Mouse (Mus musculus): ENCODE results near the gene Cks1b.

Cks1b gene

DNA sequence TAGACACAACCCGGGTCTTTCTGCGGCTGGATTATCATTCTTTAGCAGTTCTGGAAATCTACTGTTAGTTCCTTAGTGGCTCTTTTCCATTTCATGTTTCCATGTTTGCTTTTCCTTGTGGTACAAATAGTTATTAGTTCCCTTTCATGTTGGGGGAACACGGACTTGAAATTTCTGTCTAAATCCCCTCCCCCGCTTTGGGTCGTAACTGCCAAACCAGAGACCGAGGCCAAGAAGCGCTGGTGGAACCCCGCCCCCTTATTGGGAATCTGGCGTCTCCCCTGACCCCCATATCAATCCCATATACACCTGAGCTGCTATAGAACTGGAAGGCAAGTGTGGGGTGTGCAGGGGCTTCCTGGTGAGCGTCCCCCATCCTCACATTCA, 22.8 kb downstream of the Cks1b start:
- DNase-seq, result peak in 1 of 2 experiments; percentile 23

- peak; percentile 89 to 92 for DNase-seq
Measured at GRCm38 (mm10) chr3:89394894-89395256, 23.3 kb downstream of the Cks1b start.

- peak; percentile 88 to 92 for DNase-seq
Measured at GRCm38 (mm10) chr3:89394006-89394893, 23.9 kb downstream of the Cks1b start, which contains the start of gene Zbtb7b. TSS of gene Zbtb7b (minus strand) at chr3:89394776.

DNA sequence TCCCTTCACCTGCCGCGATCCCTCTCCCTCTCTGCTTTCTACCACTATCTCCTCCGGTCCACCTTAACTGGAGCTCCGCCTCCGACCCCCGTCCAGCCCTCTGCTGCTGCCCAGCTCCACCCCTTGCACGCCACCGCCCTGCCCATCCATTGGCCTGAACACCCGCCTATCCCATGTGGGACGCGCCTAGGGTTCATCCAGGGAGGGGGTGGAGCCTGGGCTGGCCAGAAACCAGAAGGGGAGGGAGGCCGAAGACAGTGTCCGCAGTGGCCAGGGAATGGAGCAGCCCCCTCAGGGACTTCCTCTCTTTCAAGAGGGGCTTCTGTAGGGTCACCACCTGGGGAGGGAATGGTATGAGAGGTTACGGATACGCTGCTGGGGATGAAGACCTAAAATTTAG, 24.6 kb downstream of the Cks1b start:
- peak; percentile 99 for DNase-seq

DNA sequence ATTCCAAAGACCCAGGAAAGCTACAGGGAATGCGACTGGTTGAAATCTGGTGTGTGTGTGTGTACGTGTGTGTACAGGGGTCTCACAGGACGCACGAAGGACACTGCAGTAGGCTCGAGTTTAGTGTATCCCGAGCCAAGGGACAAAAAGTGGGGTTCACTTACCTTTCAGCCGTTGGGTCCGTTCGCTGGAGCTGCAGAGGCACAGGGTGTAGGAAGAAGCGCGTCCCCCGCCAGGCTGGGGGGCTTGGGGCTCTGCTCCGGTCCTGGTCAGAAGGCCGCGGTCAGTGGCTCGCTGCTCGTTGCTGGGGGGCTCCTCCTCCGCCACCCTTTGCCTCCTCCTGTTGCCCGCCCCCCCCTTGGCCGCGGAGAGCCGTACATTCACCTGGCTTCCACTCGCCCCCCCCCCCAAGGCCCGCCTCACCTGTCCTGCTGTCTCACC, 25.3 kb downstream of the Cks1b start:
- peak; percentile 55 to 66 for DNase-seq

- DNase-seq, result peak; percentile 71 to 80
Measured at GRCm38 (mm10) chr3:89391663-89392511, 26.3 kb downstream of the Cks1b start.

DNA sequence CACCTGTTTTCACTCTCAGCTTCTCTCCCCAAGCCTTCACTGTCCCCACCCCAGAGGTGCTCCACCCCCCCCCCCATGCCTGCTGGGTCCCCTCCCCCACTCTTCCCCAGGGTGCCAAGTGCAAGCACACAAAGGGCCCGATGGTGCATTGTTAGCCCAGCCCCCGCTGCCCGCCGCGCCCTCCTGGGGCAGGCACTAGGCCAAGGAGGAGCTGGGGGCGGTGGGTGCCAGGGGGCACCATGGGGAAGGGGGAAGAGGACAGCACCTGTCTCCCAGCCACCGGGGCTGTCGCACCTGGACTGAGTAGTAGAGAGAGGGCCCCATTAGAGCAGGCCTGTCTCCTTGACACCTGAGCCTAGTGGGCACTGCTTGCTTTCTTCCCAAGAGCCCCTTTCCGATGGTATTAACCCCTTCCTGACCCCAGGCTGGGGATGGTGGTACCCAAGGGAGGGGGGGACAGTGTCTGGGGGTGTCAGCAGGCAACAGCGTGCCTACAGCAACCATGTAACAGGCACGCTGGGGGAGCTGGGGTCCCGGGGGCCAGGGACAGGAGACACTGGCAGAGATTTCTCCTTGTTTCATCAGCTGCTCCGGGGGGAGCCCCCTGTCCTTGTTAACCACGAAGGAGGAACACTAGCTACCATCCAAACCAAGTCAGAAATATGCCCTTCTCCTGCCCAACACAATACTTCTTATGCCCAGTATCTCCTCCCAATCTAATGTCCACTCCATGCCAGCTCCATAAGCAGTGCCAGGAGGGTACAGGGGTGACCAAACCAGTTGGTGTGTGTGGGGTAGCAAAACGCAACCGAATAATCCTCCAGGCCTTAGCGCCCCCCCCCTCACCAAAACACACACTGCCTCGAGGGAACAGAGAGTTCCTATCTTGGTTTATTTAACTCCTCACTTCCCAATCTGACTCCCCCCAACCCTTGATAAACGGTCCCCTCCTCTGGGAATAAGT, 27.2 kb downstream of the Cks1b start:
- DNase-seq, result peak; percentile 53 to 62

DNA sequence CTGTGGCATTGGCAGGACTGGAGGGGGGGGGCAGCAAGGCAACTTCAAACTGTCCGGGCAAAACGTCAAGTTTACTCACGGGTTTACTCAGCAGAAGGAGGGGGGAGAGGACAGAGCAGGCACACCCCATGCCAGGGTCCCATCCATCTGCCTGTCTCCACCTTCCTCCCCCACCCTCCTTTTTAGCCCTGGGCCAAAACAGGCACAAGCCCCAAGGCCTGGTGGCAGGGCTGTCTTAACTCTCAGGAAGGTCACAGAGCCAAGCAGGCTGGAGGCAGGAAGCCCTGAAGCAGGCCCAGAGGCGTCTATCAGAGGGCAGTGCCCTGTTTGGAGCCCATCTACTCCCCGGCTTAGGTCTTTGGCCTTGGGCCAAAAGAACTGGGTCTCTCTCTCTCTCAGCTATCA, 28.1 kb downstream of the Cks1b start:
- peak; percentile 31 to 50 for DNase-seq

GRCm38 (mm10) chr3:89388901-89389740, 29.1 kb downstream of the Cks1b start:
- DNase-seq, result peak; percentile 29 to 46

DNA sequence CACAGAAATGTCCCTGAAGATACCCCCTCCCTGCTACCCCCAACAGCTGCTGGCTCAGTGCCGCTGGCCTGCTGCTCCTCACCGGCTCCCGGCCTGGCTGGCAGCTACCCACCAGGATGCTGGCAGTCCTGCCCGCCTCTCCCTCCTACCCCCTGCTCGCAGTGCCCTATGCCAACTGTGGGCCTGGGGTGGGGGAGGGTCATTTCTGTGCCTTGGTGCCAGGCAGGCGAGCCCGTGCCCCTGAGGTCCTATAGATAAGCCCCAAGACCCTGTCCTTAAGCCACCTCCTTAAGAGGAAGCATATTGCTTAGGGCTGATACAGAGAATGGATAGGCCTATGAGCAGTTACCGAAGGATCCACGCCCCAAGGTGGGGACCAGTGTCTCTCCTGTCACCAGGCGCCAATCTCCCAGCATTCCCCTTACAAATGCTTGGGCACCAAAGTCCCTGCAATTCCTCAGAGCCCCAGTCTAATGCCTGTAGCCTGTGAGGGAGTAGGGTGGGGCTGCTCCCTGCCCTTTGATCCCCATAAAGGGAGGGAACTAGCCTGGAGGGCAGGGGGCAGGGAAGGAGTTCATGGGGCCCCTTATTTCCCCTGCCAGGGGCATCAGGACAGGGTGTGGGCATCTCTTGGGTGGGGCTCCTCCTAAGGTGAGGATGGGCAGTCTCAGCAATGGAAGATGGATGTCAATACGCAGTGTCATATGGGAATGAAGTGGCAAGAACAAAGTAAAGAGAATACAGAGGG, 29.9 kb downstream of the Cks1b start:
- peak; percentile 34 to 59 for DNase-seq

DNA sequence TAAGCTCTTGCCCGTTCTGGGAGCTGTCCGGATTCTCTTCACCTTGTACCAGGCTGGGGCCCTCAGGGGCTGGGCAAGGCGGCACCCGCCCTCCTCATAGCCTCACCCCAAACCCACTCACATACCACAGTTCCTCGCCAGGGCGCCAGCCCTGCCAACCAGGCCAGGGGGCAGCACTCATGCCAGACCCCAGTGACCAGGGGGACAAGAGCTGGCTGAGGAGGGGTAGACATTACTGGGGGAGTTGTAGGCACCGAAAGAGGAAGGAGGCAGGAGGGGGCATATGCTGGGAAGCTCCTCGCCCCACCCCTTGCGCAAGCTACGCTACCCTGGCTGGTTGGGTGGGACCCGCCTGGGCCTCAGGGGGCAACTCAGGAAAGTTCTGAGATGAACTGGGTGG, 30.6 kb downstream of the Cks1b start:
- peak; percentile 54 to 56 for DNase-seq

GRCm38 (mm10) chr3:89386438-89387420, 31.5 kb downstream of the Cks1b start:
- DNase-seq, result peak; percentile 24 to 45

DNA sequence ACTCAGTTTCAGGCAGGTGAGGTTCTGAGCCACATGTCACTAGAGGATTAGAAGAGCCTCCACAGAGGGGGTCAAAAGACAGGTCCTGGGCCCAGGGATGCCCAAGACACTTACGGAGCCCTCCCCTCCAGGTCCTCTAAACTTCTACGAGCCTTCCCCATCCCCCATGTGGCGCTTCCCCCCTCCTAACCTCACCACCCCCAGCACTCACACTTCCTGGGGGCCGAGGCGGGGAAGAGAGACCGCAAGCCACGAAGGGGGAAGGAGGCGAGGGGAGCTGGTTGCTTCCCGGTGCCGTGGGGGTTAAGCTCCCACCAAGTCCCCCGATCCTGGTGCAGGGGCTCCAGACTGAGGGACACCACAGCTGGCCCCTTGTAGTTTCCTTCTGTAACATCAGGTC, 32.7 kb downstream of the Cks1b start:
- DNase-seq, result peak in 1 of 2 experiments; percentile 36

- no peak for DNase-seq
Measured at GRCm38 (mm10) chr3:89384331-89385076, 33.7 kb downstream of the Cks1b start.

DNA sequence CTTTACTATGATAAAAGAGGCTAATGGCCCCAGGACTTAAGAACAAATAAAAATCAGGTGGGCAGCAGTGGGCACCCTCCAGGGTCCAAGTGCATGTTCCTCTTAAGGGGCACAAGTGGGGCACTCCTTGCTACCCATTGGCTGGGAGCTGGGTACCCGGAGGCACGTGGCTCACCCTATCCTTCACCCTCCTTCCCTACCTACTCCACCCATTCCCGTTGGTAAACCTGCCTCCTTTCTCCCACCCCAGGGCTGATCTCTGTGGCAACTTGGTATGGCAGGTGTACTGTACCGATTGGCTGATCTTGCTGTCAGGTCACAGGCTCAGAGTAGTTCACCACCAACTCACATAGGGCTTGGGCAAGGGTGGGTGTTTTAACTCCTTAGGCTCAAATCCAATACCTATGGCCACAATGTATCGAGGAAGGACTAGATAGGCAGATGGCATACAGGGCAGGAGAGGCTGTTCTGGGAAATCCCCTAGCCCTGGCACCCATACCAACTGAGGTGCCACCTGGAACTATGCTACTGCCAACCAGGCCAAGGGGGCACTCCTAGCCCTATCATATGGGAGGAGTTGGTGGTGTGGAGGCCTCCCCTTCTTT, 34.4 kb downstream of the Cks1b start:
- no peak for DNase-seq

DNA sequence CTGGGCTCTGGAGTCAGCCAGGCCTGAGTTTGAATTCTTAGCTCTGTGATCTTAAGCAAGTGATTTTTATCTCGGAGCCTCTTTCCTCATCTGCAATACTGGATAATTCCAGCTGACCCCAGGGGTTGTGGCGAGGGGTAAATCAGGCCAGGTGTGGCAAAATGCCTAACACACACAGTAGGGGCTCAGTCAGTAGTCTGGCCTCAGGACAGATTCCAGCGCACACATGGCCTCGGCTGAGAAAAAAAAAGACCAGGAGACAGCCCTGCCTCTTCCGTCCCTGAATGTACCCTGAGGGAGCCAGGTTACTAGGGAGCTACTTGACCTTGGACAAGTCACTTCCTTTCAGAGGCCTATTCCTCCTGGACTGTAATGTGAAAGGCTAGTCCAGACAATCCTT, 35.2 kb downstream of the Cks1b start:
- DNase-seq, result no peak

DNA sequence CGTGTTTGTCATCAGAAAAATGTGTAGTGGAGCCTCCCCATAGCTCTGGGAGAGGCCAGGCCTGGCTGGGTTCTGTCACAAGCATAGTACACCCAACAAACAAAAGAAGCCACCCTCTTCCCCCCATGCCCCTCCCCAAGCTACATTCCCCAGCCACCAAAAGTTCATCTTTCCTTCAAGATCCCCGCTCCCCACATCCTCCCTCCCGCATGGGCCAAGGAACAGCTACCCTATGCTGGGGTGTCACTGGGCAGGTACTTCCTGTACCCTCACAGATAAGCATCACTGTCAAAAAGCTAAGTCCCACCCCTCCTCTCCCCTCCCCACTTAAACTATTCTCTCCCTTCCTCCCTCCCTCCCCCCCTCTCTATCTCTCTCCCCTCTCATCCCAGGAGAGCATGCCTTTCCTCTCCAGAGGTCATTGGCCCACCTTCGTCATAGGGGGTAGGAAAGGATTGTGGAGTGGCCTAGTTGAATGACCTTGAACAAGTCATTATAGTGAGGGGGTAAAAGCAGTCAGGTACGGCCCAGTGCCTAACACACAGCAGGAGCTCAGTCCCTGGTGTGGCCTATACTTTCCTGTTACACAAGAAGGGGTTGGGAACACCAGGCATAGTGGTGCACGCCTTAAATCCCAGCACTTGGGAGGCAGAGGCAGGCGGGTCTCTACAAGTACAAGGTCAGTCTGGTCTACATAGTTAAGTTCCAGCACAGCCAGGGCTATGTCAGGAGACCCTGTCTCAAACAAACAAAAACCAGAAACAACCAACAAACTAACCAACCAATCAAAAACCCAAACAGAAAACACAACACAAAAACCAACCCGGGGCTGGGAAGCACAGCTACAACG, 35.9 kb downstream of the Cks1b start:
- DNase-seq, result no peak
